Mouse (Mus musculus) midbrain, embryonic 16.5 days (tissue): ENCODE measurements around the gene Pdzrn3. TPM values are rescaled to one million over a fixed set of nuclear protein-coding genes. Genes with fewer than 3 reads are reported as not detected.

Source experiments
- ATAC-seq: fragments of 200-750 bp; cut with Nextera tagmentation; 2 replicates; pipeline ENCODE4 v1.8.0; 2017; ENCODE audit warnings: moderate TSS enrichment
- H3K27ac ChIP-seq: fragments of 300-500 bp; sonication (generic); 2 replicates; pipeline ENCODE4 v1.5.1; 2014; ENCODE audit warnings: mild to moderate bottlenecking, low read length, mixed read lengths
- H3K27me3 ChIP-seq: fragments of 300-500 bp; sonication (generic); 2 replicates; pipeline ENCODE4 v1.6.1; 2014; ENCODE audit warnings: low read depth, low read length, mixed read lengths; ENCODE audit not compliant: control insufficient read depth, insufficient read depth
- H3K36me3 ChIP-seq: fragments of 300-500 bp; sonication (generic); 2 replicates; pipeline ENCODE4 v1.6.1; 2014; ENCODE audit warnings: mild to moderate bottlenecking, low read length, moderate library complexity, mixed read lengths; ENCODE audit not compliant: control insufficient read depth, insufficient read depth
- H3K4me1 ChIP-seq: fragments of 300-500 bp; sonication (generic); 2 replicates; pipeline ENCODE4 v1.6.1; 2014; ENCODE audit warnings: mild to moderate bottlenecking, low read length, mixed read lengths; ENCODE audit not compliant: control insufficient read depth, insufficient read depth
- H3K4me2 ChIP-seq: fragments of 300-500 bp; sonication (generic); 2 replicates; pipeline ENCODE4 v1.6.1; 2014; ENCODE audit warnings: mild to moderate bottlenecking, low read length, mixed read lengths
- H3K4me3 ChIP-seq: fragments of 300-500 bp; sonication (generic); 2 replicates; pipeline ENCODE4 v1.5.1; 2014; ENCODE audit warnings: low read depth, mild to moderate bottlenecking, low read length, moderate library complexity, mixed read lengths
- H3K9ac ChIP-seq: fragments of 300-500 bp; sonication (generic); 2 replicates; pipeline ENCODE4 v1.6.1; 2014; ENCODE audit warnings: low read depth, low read length, mixed read lengths
- H3K9me3 ChIP-seq: fragments of 300-500 bp; sonication (generic); replicated peaks from 2 replicates; pipeline ENCODE4 v1.6.1; 2014; ENCODE audit warnings: mild to moderate bottlenecking, low read length, mixed read lengths; ENCODE audit not compliant: control insufficient read depth, poor library complexity, severe bottlenecking
- WGBS: fragments of 180-500 bp; shearing (Covaris S2); extraction: QIAGEN DNeasy Blood & Tissue Kit; methylation state at CpG from one replicate; pipeline ENCODE4 v1.1.7; 2014; 5-methylcytosine and 5-hydroxymethylcytosine counted together
- polyA plus RNA-seq: library from polyadenylated mRNA; unstranded; fragments of >200 nt; fragmentation: Nextera tagmentation; extraction: Ambion mirVana; gene quantifications from 2 replicates; pipeline ENCODE4 v1.2.1, GENCODE M21; 2015

Gene Pdzrn3
- polyA plus RNA-seq, 1 experiment from 2014 or later = 20.3 TPM

DNA sequence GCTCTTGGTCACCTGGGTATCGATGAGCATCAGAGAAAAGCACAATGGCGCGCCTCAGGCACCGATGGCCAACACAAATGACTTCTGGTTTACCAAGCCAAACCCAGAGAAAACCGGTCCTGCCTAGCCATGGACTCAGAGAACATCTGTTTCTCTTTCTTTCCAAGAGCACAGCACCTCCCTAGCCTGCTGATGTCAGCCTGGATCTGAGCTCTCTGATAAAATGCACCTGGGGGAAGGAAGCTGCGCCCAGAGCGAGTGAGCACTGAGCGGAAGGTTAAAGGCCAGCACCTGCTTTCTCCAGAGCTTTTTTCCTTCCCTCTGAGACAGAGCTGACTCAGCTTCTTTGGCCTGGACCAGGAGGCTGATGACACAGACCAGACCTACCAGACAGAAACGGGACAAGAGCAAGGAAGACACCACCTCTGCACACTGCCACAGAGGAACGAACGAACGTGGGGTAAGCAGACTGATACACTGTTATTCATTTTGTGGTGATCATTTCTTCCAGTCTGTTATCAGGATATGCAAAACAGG, 84.6 kb downstream of the Pdzrn3 start:
- no peaks in the 10 kb centered on the region for H3K9me3 ChIP-seq
- WGBS = 89% methylated on average over 12 of the region's 12 CpGs
- no peak overlapping the region for H3K4me2 ChIP-seq
- no peaks in the 10 kb centered on the region for H3K4me1 ChIP-seq
- no peak overlapping the region for H3K9ac ChIP-seq
- no peaks in the 10 kb centered on the region for H3K27me3 ChIP-seq
- no peaks in the 10 kb centered on the region for H3K36me3 ChIP-seq
- ATAC-seq = no peak
- no peak overlapping the region for H3K4me3 ChIP-seq
- H3K27ac ChIP-seq = no peak overlapping the region

DNA sequence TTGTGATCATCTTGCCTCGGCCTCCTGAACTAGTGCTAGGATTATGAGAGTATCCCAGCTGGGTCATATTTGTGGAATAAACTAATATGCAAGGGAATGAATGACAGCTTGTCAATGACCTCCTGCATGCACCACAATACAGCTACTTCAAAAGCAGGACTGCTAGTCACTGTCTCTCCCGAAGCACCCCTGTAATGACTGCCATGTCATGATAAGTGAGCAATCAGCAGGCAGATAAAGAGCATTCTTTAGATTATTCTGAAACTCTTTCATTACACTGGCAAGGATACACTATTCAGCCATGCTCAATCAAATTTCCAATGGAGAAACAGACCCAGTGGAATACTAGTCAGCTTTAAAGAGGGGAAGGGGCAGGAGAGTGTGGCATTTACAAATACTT, 85.8 kb downstream of the Pdzrn3 start:
- Histone ChIP-seq H3K4me1 (no peaks in the 10 kb centered on the region), H3K36me3 (no peaks in the 10 kb centered on the region), H3K9me3 (no peaks in the 10 kb centered on the region), H3K9ac (no peak overlapping the region), H3K27me3 (no peaks in the 10 kb centered on the region), H3K4me2 (no peak overlapping the region), H3K4me3 (no peak overlapping the region), H3K27ac (no peak overlapping the region)
- 49% methylated on average over 2 of the region's 2 CpGs for WGBS
- no peak for ATAC-seq

DNA sequence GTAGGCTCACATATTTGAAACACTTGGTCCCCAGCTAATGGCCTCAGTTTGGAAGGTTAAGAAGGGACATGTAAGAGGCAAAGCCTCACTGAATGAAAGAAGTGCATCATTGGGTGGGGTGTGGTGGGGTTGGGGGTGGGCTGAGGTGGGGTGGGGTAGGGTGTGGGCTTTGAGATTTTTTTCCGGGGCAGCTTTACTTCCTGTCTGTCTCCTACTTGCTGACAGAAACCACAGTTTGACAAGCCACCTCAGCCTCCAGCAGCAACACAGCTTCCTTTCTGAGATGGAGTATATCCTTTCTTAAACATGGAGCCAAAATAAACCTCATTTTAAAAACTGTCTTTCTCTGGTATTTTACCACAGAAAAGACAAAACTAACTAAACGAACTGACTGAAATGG, 87.5 kb downstream of the Pdzrn3 start:
- H3K36me3 ChIP-seq = no peaks in the 10 kb centered on the region
- no peak overlapping the region for H3K27ac ChIP-seq
- no peaks in the 10 kb centered on the region for H3K27me3 ChIP-seq
- no peaks in the 10 kb centered on the region for H3K4me1 ChIP-seq
- H3K4me2 ChIP-seq = no peak overlapping the region
- no peaks in the 10 kb centered on the region for H3K9me3 ChIP-seq
- H3K9ac ChIP-seq = no peak overlapping the region
- WGBS = 61% methylated on average over 2 of the region's 2 CpGs
- no peak overlapping the region for H3K4me3 ChIP-seq
- ATAC-seq = no peak

DNA sequence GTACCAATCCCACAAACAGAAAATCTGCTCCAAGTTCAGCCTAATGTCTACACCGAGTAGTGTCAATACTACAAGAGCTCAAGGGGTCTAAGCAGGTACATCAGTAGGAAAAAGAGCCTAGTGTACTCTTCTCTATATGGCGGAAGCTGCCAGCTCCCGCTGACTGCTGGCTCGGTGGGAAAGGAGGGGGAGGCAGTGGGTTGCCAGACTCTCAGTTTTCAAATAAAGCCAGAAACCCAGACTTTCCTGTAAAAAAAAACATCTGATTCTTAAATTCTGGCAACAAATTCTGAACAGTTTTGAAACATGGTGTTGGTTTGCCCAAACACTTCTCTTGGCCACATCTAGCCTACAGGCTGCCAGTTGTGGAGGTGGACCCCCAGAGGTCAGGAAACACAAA, 88.3 kb downstream of the Pdzrn3 start:
- H3K9ac ChIP-seq = no peak overlapping the region
- WGBS = 82% methylated on average over 4 of the region's 4 CpGs
- no peak for ATAC-seq

DNA sequence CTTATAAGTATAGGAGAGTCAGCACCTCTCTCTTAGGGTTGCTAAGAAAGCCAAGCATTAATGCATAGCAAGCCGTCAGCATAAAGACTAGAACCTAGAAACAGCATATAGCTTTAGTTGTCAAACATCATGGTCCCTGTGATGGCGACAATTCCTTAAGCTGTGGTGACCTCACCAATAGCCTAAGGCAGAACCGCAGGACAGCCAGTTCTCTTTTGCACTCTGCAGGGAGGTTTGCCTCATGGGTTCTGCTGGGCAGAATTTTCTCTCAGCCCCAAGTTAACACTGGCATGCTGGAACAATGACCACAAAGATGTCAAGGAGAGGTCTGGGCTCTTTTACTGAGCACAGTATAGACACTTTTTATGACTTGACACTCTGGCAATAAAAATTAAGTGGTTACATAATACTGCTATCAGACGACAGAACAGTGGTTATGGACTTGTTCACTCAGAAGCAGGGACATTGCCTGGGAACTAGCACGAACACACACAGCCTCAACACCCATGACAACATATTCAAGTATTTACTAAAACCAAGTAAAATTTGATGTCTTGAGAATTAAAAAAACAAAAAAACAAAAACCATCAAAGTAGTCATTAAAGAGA, 90.0 kb downstream of the Pdzrn3 start:
- H3K36me3 ChIP-seq = no peaks in the 10 kb centered on the region
- 85% methylated on average over 5 of the region's 5 CpGs for WGBS
- H3K9me3 ChIP-seq = no peaks in the 10 kb centered on the region
- no peak overlapping the region for H3K4me3 ChIP-seq
- ATAC-seq = no peak
- H3K4me2 ChIP-seq = no peak overlapping the region
- H3K9ac ChIP-seq = no peak overlapping the region
- no peaks in the 10 kb centered on the region for H3K4me1 ChIP-seq
- no peaks in the 10 kb centered on the region for H3K27me3 ChIP-seq
- H3K27ac ChIP-seq = no peak overlapping the region

More for the DNA sequence above, 88.3 kb downstream of the Pdzrn3 start:
- H3K9me3 ChIP-seq = no peaks in the 10 kb centered on the region
- no peak overlapping the region for H3K27ac ChIP-seq
- H3K4me1 ChIP-seq = no peaks in the 10 kb centered on the region
- H3K4me2 ChIP-seq = no peak overlapping the region
- H3K27me3 ChIP-seq = no peaks in the 10 kb centered on the region
- no peak overlapping the region for H3K4me3 ChIP-seq
- no peaks in the 10 kb centered on the region for H3K36me3 ChIP-seq

DNA sequence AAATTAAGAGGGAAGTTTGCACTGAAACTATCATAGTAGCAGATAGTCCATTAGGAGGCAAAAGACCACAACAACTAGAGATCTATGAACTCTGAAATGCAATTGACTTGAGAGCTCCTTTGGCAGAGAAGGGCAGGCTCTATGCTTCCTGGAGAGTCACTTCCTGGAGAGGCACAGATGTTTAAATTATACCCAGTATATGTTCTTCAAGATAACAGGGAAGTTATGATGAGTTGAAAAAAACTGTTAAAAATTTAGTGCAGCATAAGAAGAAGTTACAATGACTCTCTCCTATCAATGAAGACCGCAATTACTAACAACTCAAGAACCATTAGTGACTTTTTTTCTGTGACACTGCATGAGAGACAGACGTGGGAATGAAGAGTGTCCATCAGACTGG, 90.6 kb downstream of the Pdzrn3 start:
- H3K27me3 ChIP-seq = no peaks in the 10 kb centered on the region
- no peaks in the 10 kb centered on the region for H3K9me3 ChIP-seq
- no peak overlapping the region for H3K4me3 ChIP-seq
- no peak overlapping the region for H3K27ac ChIP-seq
- no peak for ATAC-seq
- H3K9ac ChIP-seq = no peak overlapping the region
- H3K36me3 ChIP-seq = no peaks in the 10 kb centered on the region
- WGBS = 93% methylated on average over 2 of the region's 2 CpGs
- H3K4me1 ChIP-seq = no peaks in the 10 kb centered on the region; the same call in 1 of the 2 replicates
- H3K4me2 ChIP-seq = no peak overlapping the region

DNA sequence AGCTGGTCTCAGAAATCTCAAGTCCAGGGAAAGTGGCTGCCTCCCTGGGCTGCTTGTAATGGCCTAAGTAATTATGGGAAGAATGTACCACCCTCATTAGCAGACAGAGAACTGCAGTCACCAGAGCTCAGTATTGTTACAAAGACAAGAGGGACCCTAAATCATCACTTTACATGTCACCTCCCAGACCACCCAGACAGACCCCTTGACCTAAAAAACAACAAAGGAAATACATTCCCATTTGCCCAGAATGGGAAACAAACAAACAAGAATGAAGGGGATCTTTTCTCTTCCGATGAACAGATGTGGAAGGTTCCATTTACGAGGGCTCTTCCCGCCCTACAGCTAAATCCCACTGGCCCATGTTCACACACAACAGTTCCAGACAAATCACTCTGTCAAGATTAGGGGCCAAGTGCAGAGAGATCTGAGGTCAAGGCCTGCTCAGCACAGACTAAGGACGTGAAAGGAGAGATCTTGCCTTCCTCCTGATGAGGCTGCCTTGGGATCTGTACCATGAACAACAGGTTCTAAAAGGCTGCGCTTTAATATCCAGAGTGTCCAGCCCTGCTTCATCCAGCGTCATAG, 93.2 kb downstream of the Pdzrn3 start:
- no peak for ATAC-seq
- 56% methylated on average over 6 of the region's 6 CpGs for WGBS
- no peaks in the 10 kb centered on the region; the same call in 1 of the 2 replicates for H3K27me3 ChIP-seq
- H3K4me3 ChIP-seq = no peak overlapping the region
- peaks cover 10% of the 10 kb centered on the region; the same call in 1 of the 2 replicates for H3K4me1 ChIP-seq
- H3K9me3 ChIP-seq = no peaks in the 10 kb centered on the region
- no peak overlapping the region for H3K9ac ChIP-seq
- no peak overlapping the region for H3K4me2 ChIP-seq
- H3K27ac ChIP-seq = no peak overlapping the region
- H3K36me3 ChIP-seq = no peaks in the 10 kb centered on the region

DNA sequence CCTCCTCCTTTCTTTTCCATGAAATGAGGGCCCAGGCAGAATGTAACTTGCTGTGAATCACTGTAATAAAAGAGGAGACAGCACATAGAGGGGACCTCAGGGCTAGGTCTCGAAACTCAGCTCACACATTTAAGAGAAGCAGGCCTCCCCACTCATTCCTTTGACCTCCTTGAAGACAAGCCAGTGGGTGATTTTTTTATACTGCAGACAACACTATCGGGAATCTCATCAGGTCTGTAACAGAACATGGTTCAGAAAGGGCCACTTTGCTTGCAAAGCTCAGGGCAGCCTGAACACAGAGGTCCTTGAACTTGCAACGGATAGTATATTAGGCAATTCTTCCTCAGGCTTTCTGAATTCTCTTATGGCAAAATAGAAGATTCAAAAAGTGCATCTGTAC, 93.8 kb downstream of the Pdzrn3 start:
- Histone ChIP-seq H3K9me3 (no peaks in the 10 kb centered on the region), H3K27me3 (no peaks in the 10 kb centered on the region; the same call in 1 of the 2 replicates), H3K4me3 (no peak overlapping the region), H3K27ac (no peak overlapping the region), H3K4me2 (no peak overlapping the region), H3K4me1 (peaks cover 10% of the 10 kb centered on the region; the same call in 1 of the 2 replicates), H3K9ac (no peak overlapping the region), H3K36me3 (no peaks in the 10 kb centered on the region)
- no peak for ATAC-seq
- 71% methylated on average over 3 of the region's 3 CpGs for WGBS

DNA sequence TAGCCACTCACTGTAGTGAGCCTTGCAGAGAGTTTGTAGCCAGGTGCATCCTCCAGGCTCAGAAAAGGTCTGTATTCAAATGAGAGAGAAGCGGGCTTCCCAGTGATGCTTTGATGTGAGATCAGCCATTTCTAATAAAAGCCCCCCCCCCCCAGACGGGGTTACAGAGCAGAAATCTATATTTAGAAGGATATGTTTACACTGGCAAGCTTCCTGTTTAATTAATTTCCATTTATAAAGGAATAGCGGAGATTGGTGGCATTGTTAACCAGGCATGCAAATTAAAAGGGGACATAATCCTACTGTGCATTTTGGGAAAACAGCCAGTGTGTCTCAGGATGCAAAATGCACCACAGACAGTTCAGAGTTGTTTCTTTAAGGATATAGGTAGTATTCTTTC, 96.1 kb downstream of the Pdzrn3 start:
- Histone ChIP-seq H3K27me3 (no peaks in the 10 kb centered on the region; the same call in 1 of the 2 replicates), H3K4me2 (no peak overlapping the region), H3K27ac (no peak overlapping the region), H3K36me3 (no peaks in the 10 kb centered on the region), H3K9me3 (no peaks in the 10 kb centered on the region), H3K9ac (no peak overlapping the region), H3K4me3 (no peak overlapping the region), H3K4me1 (peaks cover 10% of the 10 kb centered on the region; the same call in 1 of the 2 replicates)
- ATAC-seq = no peak
- WGBS = 13% methylated on average over 3 of the region's 3 CpGs
